Mouse (Mus musculus) heart, embryonic 13.5 days (tissue): Measurements from ENCODE around the gene Rabepk. TPM values are rescaled to one million over a fixed set of nuclear protein-coding genes. Genes with fewer than 3 reads are reported as not detected.
A peak's percentile ranks its signal among the peaks of the same experiment; 100 is the strongest.
"Not testable (repeated sequence)": the region's sequence is repeated elsewhere in the genome, so short reads cannot be mapped to it uniquely, and the experiment has no call there.

Experiments used
- ATAC-seq: fragments of 200-750 bp; cut with Nextera tagmentation; 2 replicates; pipeline ENCODE4 v1.8.0; 2017; ENCODE audit warnings: moderate TSS enrichment; ENCODE audit not compliant: insufficient number of reproducible peaks, low FRiP score, low TSS enrichment; ENCODE audit errors: extremely low read depth
- H3K27ac ChIP-seq: fragments of 300-500 bp; sonication (generic); replicated peaks from 2 replicates; pipeline ENCODE4 v1.5.1; 2015; ENCODE audit warnings: moderate library complexity, mild to moderate bottlenecking, inconsistent platforms
- H3K27me3 ChIP-seq: fragments of 300-500 bp; sonication (generic); replicated peaks from 2 replicates; pipeline ENCODE4 v1.6.1; 2015; ENCODE audit warnings: mild to moderate bottlenecking, inconsistent platforms
- H3K36me3 ChIP-seq: fragments of 300-500 bp; sonication (generic); 2 replicates; pipeline ENCODE4 v1.6.1; 2015; ENCODE audit warnings: mild to moderate bottlenecking, inconsistent platforms
- H3K4me1 ChIP-seq: fragments of 300-500 bp; sonication (generic); 2 replicates; pipeline ENCODE4 v1.6.1; 2015; ENCODE audit warnings: inconsistent platforms
- H3K4me2 ChIP-seq: fragments of 300-500 bp; sonication (generic); 2 replicates; pipeline ENCODE4 v1.6.1; 2015; ENCODE audit warnings: inconsistent platforms, mild to moderate bottlenecking, moderate library complexity
- H3K4me3 ChIP-seq: fragments of 300-500 bp; sonication (generic); 2 replicates; pipeline ENCODE4 v1.5.1; 2015; ENCODE audit warnings: moderate library complexity, mild to moderate bottlenecking, inconsistent platforms
- H3K9ac ChIP-seq: fragments of 300-500 bp; sonication (generic); 2 replicates; pipeline ENCODE4 v1.6.1; 2015; ENCODE audit warnings: inconsistent platforms, mild to moderate bottlenecking, moderate library complexity
- H3K9me3 ChIP-seq: fragments of 300-500 bp; sonication (generic); 2 replicates; pipeline ENCODE4 v1.6.1; 2016; ENCODE audit warnings: inconsistent platforms
- WGBS: fragments of 180-500 bp; shearing (Covaris S2); methylation state at CpG from one replicate; pipeline ENCODE4 v1.1.7; 2015; ENCODE audit warnings: mixed read lengths; 5-methylcytosine and 5-hydroxymethylcytosine counted together
- polyA plus RNA-seq: library from polyadenylated mRNA; unstranded; fragments of >200 nt; fragmentation: Nextera tagmentation; extraction: Ambion mirVana; gene quantifications from 2 replicates; pipeline ENCODE4 v1.2.1, GENCODE M21; 2015

Rabepk gene
- 22.9 and 27.2 TPM in 2 replicates for polyA plus RNA-seq

DNA sequence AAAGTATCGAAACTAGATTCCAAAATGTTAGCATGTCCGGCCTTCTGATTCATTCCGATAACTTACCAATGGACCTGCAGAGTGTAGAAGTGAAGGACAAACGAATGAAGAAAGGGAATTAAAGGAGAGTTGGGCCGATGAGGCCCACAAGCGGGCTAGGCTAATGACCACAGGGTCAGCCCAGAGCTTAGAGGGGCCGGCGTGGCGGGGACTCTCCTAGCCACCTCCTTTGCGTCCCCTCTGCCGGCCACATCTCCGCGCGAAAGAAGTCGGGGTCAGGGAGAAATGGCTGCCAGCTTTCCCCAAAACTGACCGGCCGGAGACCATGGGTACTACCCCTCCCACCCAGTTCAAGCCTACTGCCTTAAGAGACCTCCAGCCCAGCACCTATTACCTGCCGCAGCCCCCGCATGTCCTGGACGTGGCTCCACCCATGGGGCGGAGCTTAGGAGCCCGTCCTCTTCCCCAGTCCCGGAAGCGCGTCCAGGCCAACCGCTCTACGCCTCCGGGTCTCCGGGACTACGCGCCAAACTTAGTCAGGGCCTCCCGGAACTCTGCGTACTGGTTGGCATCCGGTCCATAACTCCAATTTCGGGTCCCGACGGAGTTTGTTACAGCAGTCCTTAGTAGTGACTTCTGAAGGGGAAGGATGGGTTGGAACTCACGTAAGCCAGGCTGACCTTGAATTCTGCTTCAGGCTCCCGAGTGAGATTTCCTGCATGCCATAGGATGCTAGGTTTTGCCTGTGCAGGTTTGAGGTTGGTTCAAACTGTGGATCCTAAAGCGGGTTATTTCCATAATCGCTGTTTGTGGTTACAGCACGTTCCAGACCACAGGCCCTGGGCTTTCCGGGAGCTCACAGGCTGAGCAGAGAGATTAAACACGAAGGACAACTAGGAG lies at the start of gene Rabepk:
Rabepk (minus strand) TSS at position 556 of the 900 bp plus-strand sequence.
- Histone ChIP-seq H3K9me3 (no peaks in the 10 kb centered on the region), H3K27me3 (no peaks in the 10 kb centered on the region), H3K4me2 (peak within 1 kb of the TSS; percentile 85), H3K27ac (peak within 1 kb of the TSS; percentile 77), H3K4me3 (peak within 1 kb of the TSS; percentile 71), H3K9ac (peak within 1 kb of the TSS; percentile 86), H3K36me3 (peaks cover 30% of the 10 kb centered on the region), H3K4me1 (peaks cover 29% of the 10 kb centered on the region)
- peak; percentile 75 for ATAC-seq
- 4% methylated on average over 44 of the region's 44 CpGs for WGBS

DNA sequence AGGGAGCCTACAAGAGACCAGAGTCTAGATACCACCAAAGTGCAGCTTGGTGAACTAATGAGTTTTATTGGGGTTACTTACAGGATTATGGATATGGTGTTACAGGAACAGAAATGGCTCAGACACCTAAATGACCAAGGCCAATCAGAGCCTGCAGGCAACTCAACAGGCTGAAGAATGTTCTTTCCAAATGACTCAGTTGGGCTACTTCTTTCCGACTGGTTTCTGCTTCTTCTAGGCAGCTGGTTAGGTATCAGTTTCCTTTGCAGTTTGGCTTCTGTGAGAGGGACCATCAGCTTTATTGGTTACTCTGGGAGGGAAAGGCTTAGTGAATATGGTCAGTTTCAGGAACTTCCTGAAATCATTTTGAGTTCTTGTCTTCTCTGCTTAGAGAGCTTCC lies 48.0 kb upstream of the Rabepk start:
- H3K27ac ChIP-seq: no peak overlapping the region
- H3K27me3 ChIP-seq: no peaks in the 10 kb centered on the region
- no peak overlapping the region for H3K4me2 ChIP-seq
- no peak overlapping the region for H3K9ac ChIP-seq
- H3K36me3 ChIP-seq: peaks cover 42% of the 10 kb centered on the region
- H3K4me3 ChIP-seq: no peak overlapping the region
- H3K4me1 ChIP-seq: no peaks in the 10 kb centered on the region
- no peaks in the 10 kb centered on the region for H3K9me3 ChIP-seq
- 85% methylated on average over 1 of the region's 1 CpGs for WGBS
- ATAC-seq: no peak

DNA sequence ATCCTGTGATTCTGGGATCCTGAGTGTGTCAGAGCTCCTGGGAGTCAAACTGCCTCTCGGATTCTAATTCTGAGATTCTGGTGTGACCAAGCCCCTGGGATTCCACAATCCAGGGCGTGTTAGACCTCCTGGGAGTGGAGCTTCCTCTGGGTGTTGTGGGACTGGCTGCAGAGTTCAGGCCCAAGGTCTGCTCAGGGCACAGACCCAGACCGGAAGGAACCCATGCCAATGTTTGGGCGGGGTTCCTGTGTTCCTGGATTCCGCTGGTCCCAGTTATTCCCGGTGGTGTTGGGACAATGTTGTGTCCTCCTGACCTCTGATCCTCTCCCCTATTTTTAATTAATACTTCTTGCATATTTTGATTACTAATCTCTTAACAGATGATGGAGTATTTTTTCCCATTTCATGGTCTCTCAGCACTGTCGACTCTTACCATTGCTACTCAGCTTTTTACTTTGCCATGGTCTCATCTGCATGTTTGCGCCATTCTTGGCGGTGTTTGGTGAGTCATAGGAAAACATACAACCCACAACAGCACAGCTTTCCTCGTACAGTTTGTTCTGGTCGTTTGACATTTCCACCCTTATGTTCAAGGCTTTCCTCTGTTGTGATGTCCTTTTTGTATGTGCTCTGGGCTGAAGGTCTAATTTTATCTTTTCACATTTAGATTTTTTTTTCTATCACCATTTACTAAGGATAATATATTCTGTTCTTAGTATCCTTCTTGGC lies 43.7 kb upstream of the Rabepk start:
- ATAC-seq: no peak
- H3K9me3 ChIP-seq: no peaks in the 10 kb centered on the region
- H3K27ac ChIP-seq: no peak overlapping the region
- peaks cover 4% of the 10 kb centered on the region for H3K27me3 ChIP-seq
- H3K4me1 ChIP-seq: no peaks in the 10 kb centered on the region
- H3K4me3 ChIP-seq: no peak overlapping the region
- H3K4me2 ChIP-seq: no peak overlapping the region
- no peak overlapping the region for H3K9ac ChIP-seq
- 0 out of 2 replicates have a peak, but pooled peaks cover 2% of the 10 kb centered on the region for H3K36me3 ChIP-seq
- 66% methylated on average over 11 of the region's 11 CpGs for WGBS

DNA sequence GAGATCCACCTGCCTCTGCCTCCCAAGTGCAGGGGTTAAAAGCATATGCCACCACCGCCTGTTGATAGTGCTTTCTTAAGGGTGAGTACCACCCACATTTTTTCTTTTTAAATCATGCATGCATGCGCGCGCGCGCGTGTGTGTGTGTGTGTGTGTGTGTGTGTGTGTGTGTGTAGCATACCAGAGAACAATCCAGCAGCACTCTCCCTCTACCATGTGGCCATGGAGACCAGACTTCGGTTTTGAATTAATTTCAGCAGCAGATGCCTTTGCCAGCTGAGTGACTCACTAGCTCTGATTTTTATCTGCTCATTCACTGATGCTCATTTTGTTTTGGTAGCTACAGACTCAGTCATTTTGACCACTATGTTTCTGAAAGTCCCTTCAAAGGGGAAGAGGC lies 42.0 kb upstream of the Rabepk start:
- 88% methylated on average over 8 of the region's 8 CpGs for WGBS
- no peak for ATAC-seq
- H3K4me2 ChIP-seq: no peak overlapping the region

DNA sequence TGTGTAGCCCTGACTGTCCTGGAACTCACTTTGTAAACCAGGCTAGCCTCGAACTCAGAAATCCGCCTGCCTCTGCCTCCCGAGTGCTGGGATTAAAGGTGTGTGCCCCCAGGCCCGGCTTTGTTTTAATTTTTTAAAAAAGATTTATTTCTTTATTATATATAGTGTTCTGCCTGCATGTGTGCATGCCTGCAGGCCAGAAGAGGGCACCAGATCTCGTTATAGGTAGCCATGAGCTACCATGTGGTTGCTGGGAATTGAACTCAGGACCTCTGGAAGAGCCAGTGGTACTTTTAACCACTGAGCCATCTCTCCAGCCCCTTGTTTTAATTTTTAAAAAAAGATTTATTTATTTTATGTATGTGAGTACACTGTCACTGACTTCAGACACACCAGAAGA lies 40.4 kb upstream of the Rabepk start:
- H3K4me3 ChIP-seq, H3K9ac ChIP-seq, H3K36me3 ChIP-seq, ATAC-seq, H3K9me3 ChIP-seq, H3K4me2 ChIP-seq, H3K27ac ChIP-seq, H3K4me1 ChIP-seq: not testable (repeated sequence)
- H3K27me3 ChIP-seq: peaks cover 11% of the 10 kb centered on the region
- WGBS: 77% methylated on average over 5 of the region's 5 CpGs

More for the DNA sequence above, 42.0 kb upstream of the Rabepk start:
- no peak overlapping the region for H3K27ac ChIP-seq
- peaks cover 11% of the 10 kb centered on the region for H3K27me3 ChIP-seq
- no peak overlapping the region for H3K4me3 ChIP-seq
- H3K9ac ChIP-seq: no peak overlapping the region
- no peaks in the 10 kb centered on the region for H3K4me1 ChIP-seq
- no peaks in the 10 kb centered on the region for H3K36me3 ChIP-seq
- no peaks in the 10 kb centered on the region for H3K9me3 ChIP-seq

DNA sequence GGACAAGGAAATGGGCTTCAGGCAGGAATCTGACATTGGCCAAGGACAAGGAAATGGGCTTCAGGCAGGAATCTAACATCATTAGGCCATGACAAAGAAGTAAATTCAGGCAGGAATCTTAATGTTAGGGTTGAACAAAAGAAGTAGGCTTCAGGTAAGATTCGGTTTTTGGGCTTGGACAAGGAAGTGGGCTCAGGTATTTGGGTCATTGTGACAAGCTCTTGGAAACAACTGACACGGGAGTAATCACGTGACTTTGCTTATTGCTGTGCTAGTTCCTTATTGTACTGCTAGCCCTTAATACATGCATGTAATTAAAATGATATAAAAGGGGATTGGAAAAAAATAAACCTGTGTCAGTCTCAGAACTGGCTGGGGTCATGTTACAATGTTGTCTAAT lies 36.0 kb upstream of the Rabepk start:
- Histone ChIP-seq H3K36me3 (no peaks in the 10 kb centered on the region), H3K27me3 (peaks cover 21% of the 10 kb centered on the region), H3K9ac (no peak overlapping the region), H3K4me2 (no peak overlapping the region), H3K9me3 (no peaks in the 10 kb centered on the region), H3K27ac (no peak overlapping the region), H3K4me3 (no peak overlapping the region), H3K4me1 (no peaks in the 10 kb centered on the region)
- 68% methylated on average over 3 of the region's 3 CpGs for WGBS
- no peak for ATAC-seq

DNA sequence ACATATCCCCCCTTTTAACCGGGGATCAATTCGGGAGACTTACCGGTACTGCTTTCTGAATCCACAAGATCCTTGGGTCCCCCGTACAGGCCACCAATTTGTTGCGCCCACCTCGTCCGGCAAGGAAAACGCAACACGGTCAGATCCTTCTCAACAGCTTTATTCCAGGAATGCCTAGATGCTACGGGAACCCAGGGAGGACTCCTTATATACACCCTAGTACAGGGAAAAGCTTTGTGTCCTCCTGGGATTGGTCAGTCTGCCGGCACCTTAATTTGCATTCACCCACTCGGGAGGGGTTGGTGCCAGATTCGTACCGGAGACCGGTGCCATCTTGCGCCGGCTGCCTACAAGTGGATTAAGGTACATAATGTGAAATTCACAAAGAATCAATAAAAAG lies 33.9 kb upstream of the Rabepk start:
- no peaks in the 10 kb centered on the region for H3K4me1 ChIP-seq
- peaks cover 26% of the 10 kb centered on the region for H3K27me3 ChIP-seq
- no peak overlapping the region for H3K9ac ChIP-seq
- no peaks in the 10 kb centered on the region for H3K36me3 ChIP-seq
- H3K4me2 ChIP-seq: no peak overlapping the region
- H3K9me3 ChIP-seq: peaks cover 5% of the 10 kb centered on the region; the same call in 1 of the 2 replicates
- no peak overlapping the region for H3K4me3 ChIP-seq
- WGBS: 83% methylated on average over 17 of the region's 17 CpGs
- no peak overlapping the region for H3K27ac ChIP-seq
- no peak for ATAC-seq

DNA sequence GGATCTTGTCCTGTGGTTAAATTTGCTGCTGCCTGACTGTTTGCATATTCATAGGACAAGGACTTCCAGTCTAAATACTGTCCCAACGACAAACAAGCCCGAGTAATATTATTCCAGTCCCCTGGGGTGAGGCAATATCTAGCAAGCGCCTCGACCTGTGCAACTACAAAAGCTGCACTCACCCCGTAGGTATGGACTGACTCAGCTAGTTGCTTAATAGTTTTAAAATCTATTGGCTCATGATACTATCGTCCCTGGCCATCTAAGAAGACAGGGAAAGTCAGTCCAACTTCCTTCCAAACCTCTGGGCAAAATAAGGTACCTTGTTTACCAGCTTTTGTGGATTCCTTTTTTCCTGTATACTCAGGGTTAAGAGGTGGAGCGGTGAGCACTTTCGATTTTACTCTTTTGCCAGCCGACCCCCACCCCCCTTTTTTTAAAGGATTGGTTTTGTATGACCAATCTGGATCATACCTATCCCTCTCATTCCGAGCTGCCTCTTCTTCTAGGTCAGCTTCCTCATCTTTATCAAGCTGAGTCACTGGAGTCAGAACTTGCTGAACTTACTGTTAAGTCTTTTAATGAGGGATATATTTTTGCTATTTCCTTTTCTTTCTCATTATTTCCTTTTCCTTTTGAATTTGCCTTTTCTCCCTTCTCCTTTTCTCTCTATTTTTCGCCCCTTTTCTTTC lies 33.2 kb upstream of the Rabepk start, which contains the start of gene Gm34653:
Gm34653 (plus strand) TSS at position 242 of the 692 bp plus-strand sequence.
- not testable (repeated sequence) for H3K9me3 ChIP-seq, H3K4me1 ChIP-seq, ATAC-seq, H3K27ac ChIP-seq, H3K9ac ChIP-seq, H3K36me3 ChIP-seq, H3K4me3 ChIP-seq, H3K4me2 ChIP-seq
- peaks cover 28% of the 10 kb centered on the region for H3K27me3 ChIP-seq
- WGBS: 54% methylated on average over 11 of the region's 11 CpGs

DNA sequence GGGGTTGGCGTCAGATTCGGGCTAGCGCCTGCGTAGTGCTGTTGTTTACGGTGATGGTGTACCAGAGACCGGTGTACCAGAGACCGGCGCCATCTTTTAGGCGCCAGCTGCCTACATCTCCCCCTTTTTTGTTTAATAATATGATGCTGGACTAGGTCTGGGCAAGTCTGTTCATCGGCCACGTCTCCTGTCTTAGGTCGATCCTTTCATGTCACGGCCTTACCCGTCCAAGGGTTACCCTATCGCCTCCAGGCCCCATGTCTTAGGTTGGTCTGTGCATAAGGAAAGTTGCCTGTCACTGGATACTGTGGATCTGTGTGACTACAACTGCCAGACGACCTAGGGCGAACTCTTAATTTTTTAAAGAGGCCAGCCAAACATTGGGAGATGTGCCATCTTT lies 30.4 kb upstream of the Rabepk start:
- peaks cover 10% of the 10 kb centered on the region for H3K4me1 ChIP-seq
- not testable (repeated sequence) for H3K4me2 ChIP-seq, H3K9me3 ChIP-seq, H3K27ac ChIP-seq, H3K36me3 ChIP-seq, ATAC-seq, H3K4me3 ChIP-seq, H3K9ac ChIP-seq
- peaks cover 32% of the 10 kb centered on the region for H3K27me3 ChIP-seq
- 88% methylated on average over 17 of the region's 17 CpGs for WGBS

DNA sequence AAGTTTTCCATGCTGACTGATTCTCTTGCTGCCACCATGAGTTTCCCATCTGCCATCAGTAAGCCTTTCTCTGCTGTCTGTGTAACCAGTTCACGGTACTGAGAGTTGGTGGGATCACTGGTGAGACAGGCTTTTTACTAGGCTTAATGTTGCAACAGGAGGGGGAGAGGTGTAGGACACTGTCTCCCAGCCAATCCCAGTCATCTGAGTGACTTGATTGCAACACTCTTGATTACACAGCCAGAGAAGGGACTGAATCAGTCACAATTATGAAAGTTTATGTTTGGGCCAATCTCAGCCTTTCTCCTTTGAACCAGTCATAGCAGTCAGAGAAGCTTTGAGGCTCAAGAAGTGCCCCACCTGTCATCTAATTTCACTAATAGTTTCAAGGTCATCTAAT lies 28.3 kb upstream of the Rabepk start:
- H3K4me1 ChIP-seq: peaks cover 21% of the 10 kb centered on the region
- peaks cover 22% of the 10 kb centered on the region for H3K27me3 ChIP-seq
- no peak overlapping the region for H3K4me2 ChIP-seq
- ATAC-seq: no peak
- H3K27ac ChIP-seq: no peak overlapping the region
- H3K9ac ChIP-seq: no peak overlapping the region
- H3K4me3 ChIP-seq: no peak overlapping the region
- no peaks in the 10 kb centered on the region for H3K36me3 ChIP-seq
- peaks cover 5% of the 10 kb centered on the region; the same call in 1 of the 2 replicates for H3K9me3 ChIP-seq
- WGBS: 94% methylated on average over 1 of the region's 1 CpGs

DNA sequence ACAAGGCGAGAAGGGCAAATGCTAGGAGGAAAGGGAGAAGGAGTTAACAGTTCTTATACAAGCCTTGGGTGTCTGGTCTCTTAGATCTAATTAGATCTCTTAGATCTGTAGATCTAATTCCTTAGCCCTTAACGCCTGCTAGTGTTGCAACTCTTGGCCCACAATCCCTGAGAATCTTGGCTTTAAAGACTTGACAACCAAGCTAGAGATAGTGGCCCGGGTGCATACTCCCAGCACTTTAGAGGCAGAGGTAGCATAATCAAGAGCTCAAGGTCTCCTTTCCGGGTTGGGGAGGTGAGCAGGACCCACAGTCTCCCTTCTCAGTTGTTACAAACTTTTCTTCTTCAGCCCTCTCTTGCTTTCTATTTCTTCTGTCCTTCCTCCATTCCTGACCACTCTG lies 27.9 kb upstream of the Rabepk start:
- no peak overlapping the region for H3K4me3 ChIP-seq
- no peak for ATAC-seq
- H3K4me1 ChIP-seq: peaks cover 21% of the 10 kb centered on the region
- no peak overlapping the region for H3K9ac ChIP-seq
- H3K27ac ChIP-seq: no peak overlapping the region
- peaks cover 3% of the 10 kb centered on the region for H3K36me3 ChIP-seq
- H3K27me3 ChIP-seq: peaks cover 22% of the 10 kb centered on the region
- WGBS: 76% methylated on average over 4 of the region's 4 CpGs
- no peak overlapping the region for H3K4me2 ChIP-seq
- H3K9me3 ChIP-seq: peaks cover 5% of the 10 kb centered on the region; the same call in 1 of the 2 replicates
